Mouse (Mus musculus): ENCODE data around the gene Reep6. TPM values are rescaled to one million over a fixed set of nuclear protein-coding genes. Genes with fewer than 3 reads are reported as not detected.

Reep6 gene
- total and polyA plus RNA-seq, 2 experiments = 112 to 384 TPM

- TF ChIP-seq CTCF (IDR thresholded peaks at IDR 0.05; ENCODE audit: low read depth, low read length) = no peak
- TF ChIP-seq POLR2A (IDR thresholded peaks at IDR 0.05; ENCODE audit: extremely low read depth, insufficient read depth, low read length) = no peak
- Histone ChIP-seq H3K4me1 (ENCODE audit: control insufficient read depth, insufficient read depth, low read length) (peaks cover 13% of the 10 kb centered on the region; the same call in 1 of the 2 replicates), H3K79me2 (ENCODE audit: control insufficient read depth, insufficient read depth, low read length) (peaks cover 4% of the 10 kb centered on the region; the same call in 1 of the 2 replicates), H3K27ac (replicated peaks; ENCODE audit: insufficient read depth, low read depth, low read length) (peak overlapping the region; percentile 98), H3K27me3 (ENCODE audit: control insufficient read depth, insufficient read depth, low read length) (no peaks in the 10 kb centered on the region), H3K36me3 (ENCODE audit: control insufficient read depth, insufficient read depth, low read length) (peaks cover 19% of the 10 kb centered on the region; the same call in 1 of the 2 replicates), H3K9ac (ENCODE audit: low read depth, low read length) (peak overlapping the region; percentile 75), H3K4me3 (ENCODE audit: insufficient read depth, low read depth, low read length) (peak overlapping the region; percentile 30)
- peak; percentile 89 for DNase-seq (ENCODE audit: extremely low read depth, low read depth, low spot score)
- 19% methylated on average over 5 of the region's 5 CpGs for WGBS
Measured at GRCm38 (mm10) chr10:80332525-80332989, 2.8 kb downstream of the Reep6 start.

- Histone ChIP-seq H3K79me2 (ENCODE audit: control insufficient read depth, insufficient read depth, low read length) (no peaks in the 10 kb centered on the region), H3K4me1 (ENCODE audit: control insufficient read depth, insufficient read depth, low read length) (peaks cover 8% of the 10 kb centered on the region; the same call in 1 of the 2 replicates)
Measured at GRCm38 (mm10) chr10:80336263-80336662, 6.5 kb downstream of the Reep6 start.

GRCm38 (mm10) chr10:80339941-80340750 is 10.4 kb downstream of the Reep6 start:
- H3K27me3 ChIP-seq (ENCODE audit: control insufficient read depth, insufficient read depth, low read length) = no peaks in the 10 kb centered on the region; the same call in 1 of the 2 replicates
- TF ChIP-seq CTCF (IDR thresholded peaks at IDR 0.05; ENCODE audit: low read depth, low read length) (peak; percentile 91), POLR2A (IDR thresholded peaks at IDR 0.05; ENCODE audit: extremely low read depth, insufficient read depth, low read length) (no peak)
- no peak overlapping the region for H3K9ac ChIP-seq (ENCODE audit: low read depth, low read length)
- peak; percentile 67 for DNase-seq (ENCODE audit: extremely low read depth, low read depth, low spot score)
- H3K79me2 ChIP-seq (ENCODE audit: control insufficient read depth, insufficient read depth, low read length) = no peaks in the 10 kb centered on the region
- peaks cover 11% of the 10 kb centered on the region for H3K4me1 ChIP-seq (ENCODE audit: control insufficient read depth, insufficient read depth, low read length)
- WGBS = 24% methylated on average over 19 of the region's 19 CpGs
- peaks cover 6% of the 10 kb centered on the region; the same call in 1 of the 2 replicates for H3K36me3 ChIP-seq (ENCODE audit: control insufficient read depth, insufficient read depth, low read length)
- no peak overlapping the region for H3K27ac ChIP-seq (replicated peaks; ENCODE audit: insufficient read depth, low read depth, low read length)
- H3K4me3 ChIP-seq (ENCODE audit: insufficient read depth, low read depth, low read length) = no peak overlapping the region

More at GRCm38 (mm10) chr10:80336263-80336662, 6.5 kb downstream of the Reep6 start:
- no peak for DNase-seq (ENCODE audit: extremely low read depth, low read depth, low spot score)
- no peak overlapping the region for H3K27ac ChIP-seq (replicated peaks; ENCODE audit: insufficient read depth, low read depth, low read length)
- no peak for TF ChIP-seq POLR2A (IDR thresholded peaks at IDR 0.05; ENCODE audit: extremely low read depth, insufficient read depth, low read length)
- TF ChIP-seq CTCF (IDR thresholded peaks at IDR 0.05; ENCODE audit: low read depth, low read length) = no peak
- WGBS = 88% methylated on average over 12 of the region's 12 CpGs
- no peaks in the 10 kb centered on the region for H3K27me3 ChIP-seq (ENCODE audit: control insufficient read depth, insufficient read depth, low read length)
- H3K4me3 ChIP-seq (ENCODE audit: insufficient read depth, low read depth, low read length) = no peak overlapping the region
- H3K9ac ChIP-seq (ENCODE audit: low read depth, low read length) = no peak overlapping the region
- H3K36me3 ChIP-seq (ENCODE audit: control insufficient read depth, insufficient read depth, low read length) = peaks cover 19% of the 10 kb centered on the region; the same call in 1 of the 2 replicates

GRCm38 (mm10) chr10:80341026-80341425 is 11.3 kb downstream of the Reep6 start:
- 43% methylated on average over 21 of the region's 21 CpGs for WGBS
- TF ChIP-seq CTCF (IDR thresholded peaks at IDR 0.05; ENCODE audit: low read depth, low read length) = no peak
- H3K4me1 ChIP-seq (ENCODE audit: control insufficient read depth, insufficient read depth, low read length) = peaks cover 11% of the 10 kb centered on the region

GRCm38 (mm10) chr10:80341491-80342304 is 11.9 kb downstream of the Reep6 start:
- Histone ChIP-seq H3K4me1 (ENCODE audit: control insufficient read depth, insufficient read depth, low read length) (peaks cover 11% of the 10 kb centered on the region), H3K79me2 (ENCODE audit: control insufficient read depth, insufficient read depth, low read length) (no peaks in the 10 kb centered on the region), H3K4me3 (ENCODE audit: insufficient read depth, low read depth, low read length) (peak overlapping the region; percentile 15; the same call in 1 of the 2 replicates), H3K9ac (ENCODE audit: low read depth, low read length) (peak overlapping the region; percentile 20), H3K27ac (replicated peaks; ENCODE audit: insufficient read depth, low read depth, low read length) (no peak overlapping the region), H3K36me3 (ENCODE audit: control insufficient read depth, insufficient read depth, low read length) (no peaks in the 10 kb centered on the region), H3K27me3 (ENCODE audit: control insufficient read depth, insufficient read depth, low read length) (no peaks in the 10 kb centered on the region; the same call in 1 of the 2 replicates)
- no peak for TF ChIP-seq POLR2A (IDR thresholded peaks at IDR 0.05; ENCODE audit: extremely low read depth, insufficient read depth, low read length)
- peak; percentile 11; the same call in 1 of the 2 replicates for TF ChIP-seq CTCF (IDR thresholded peaks at IDR 0.05; ENCODE audit: low read depth, low read length)
- WGBS = 9% methylated on average over 46 of the region's 47 CpGs
- peak; percentile 80 for DNase-seq (ENCODE audit: extremely low read depth, low read depth, low spot score)

More at GRCm38 (mm10) chr10:80341026-80341425, 11.3 kb downstream of the Reep6 start:
- no peak overlapping the region for H3K4me3 ChIP-seq (ENCODE audit: insufficient read depth, low read depth, low read length)
- peaks cover under 1% of the 10 kb centered on the region; the same call in 1 of the 2 replicates for H3K36me3 ChIP-seq (ENCODE audit: control insufficient read depth, insufficient read depth, low read length)
- no peak for DNase-seq (ENCODE audit: extremely low read depth, low read depth, low spot score)
- 0 out of 2 replicates have a peak overlapping the region, but pooled peaks have one; percentile 23 for H3K9ac ChIP-seq (ENCODE audit: low read depth, low read length)
- no peak overlapping the region for H3K27ac ChIP-seq (replicated peaks; ENCODE audit: insufficient read depth, low read depth, low read length)
- H3K27me3 ChIP-seq (ENCODE audit: control insufficient read depth, insufficient read depth, low read length) = no peaks in the 10 kb centered on the region; the same call in 1 of the 2 replicates
- no peaks in the 10 kb centered on the region for H3K79me2 ChIP-seq (ENCODE audit: control insufficient read depth, insufficient read depth, low read length)

Measured in liver, adult 2 months (tissue).